Mouse (Mus musculus) lung, embryonic 14.5 days (tissue): ENCODE measurements around the gene Asb7. TPM values are rescaled to one million over a fixed set of nuclear protein-coding genes. Genes with fewer than 3 reads are reported as not detected.

Source experiments
- ATAC-seq: fragments of 200-750 bp; cut with Nextera tagmentation; 2 replicates; pipeline ENCODE4 v1.8.0; 2017; ENCODE audit warnings: mild to moderate bottlenecking, moderate TSS enrichment, moderate library complexity; ENCODE audit not compliant: insufficient read depth
- DNase-seq: peaks from one replicate; pipeline ENCODE4 v3.0.0-alpha.2; 2015
- H3K27ac ChIP-seq: fragments of 300-500 bp; sonication (generic); 2 replicates; pipeline ENCODE4 v1.5.1; 2014; ENCODE audit warnings: low read depth, mild to moderate bottlenecking, moderate library complexity
- H3K27me3 ChIP-seq: fragments of 300-500 bp; sonication (generic); 2 replicates; pipeline ENCODE4 v1.6.1; 2014; ENCODE audit warnings: low read length, control low read depth; ENCODE audit not compliant: insufficient read depth
- H3K36me3 ChIP-seq: fragments of 300-500 bp; sonication (generic); 2 replicates; pipeline ENCODE4 v1.6.1; 2014; ENCODE audit warnings: control low read depth; ENCODE audit not compliant: insufficient read depth
- H3K4me1 ChIP-seq: fragments of 300-500 bp; sonication (generic); 2 replicates; pipeline ENCODE4 v1.6.1; 2014; ENCODE audit warnings: antibody characterized with exemption, control low read depth; ENCODE audit not compliant: insufficient read depth
- H3K4me2 ChIP-seq: fragments of 300-500 bp; sonication (generic); 2 replicates; pipeline ENCODE4 v1.6.1; 2014; ENCODE audit warnings: mild to moderate bottlenecking
- H3K4me3 ChIP-seq: fragments of 300-500 bp; sonication (generic); 2 replicates; pipeline ENCODE4 v1.5.1; 2014; ENCODE audit warnings: low read depth, low read length
- H3K9ac ChIP-seq: fragments of 300-500 bp; sonication (generic); 2 replicates; pipeline ENCODE4 v1.6.1; 2014
- H3K9me3 ChIP-seq: fragments of 300-500 bp; sonication (generic); 2 replicates; pipeline ENCODE4 v1.6.1; 2016; ENCODE audit warnings: low read depth, low read length, control low read depth
- CTCF ChIP-seq: IDR thresholded peaks from 2 replicates; pipeline ENCODE4 v1.5.1; 2016; ENCODE audit warnings: antibody characterized with exemption, low read depth
- WGBS: fragments of 180-500 bp; shearing (Covaris S2); extraction: QIAGEN DNeasy Blood & Tissue Kit; methylation state at CpG from one replicate; pipeline ENCODE4 v1.1.7; 2014; 5-methylcytosine and 5-hydroxymethylcytosine counted together
- polyA plus RNA-seq: library from polyadenylated mRNA; unstranded; fragments of >200 nt; fragmentation: Nextera tagmentation; extraction: Ambion mirVana; gene quantifications from 2 replicates; pipeline ENCODE4 v1.2.1, GENCODE M21; 2014

Gene Asb7
- polyA plus RNA-seq, 1 experiment from 2014 or later: 16.7 TPM

- ATAC-seq (no peak), DNase-seq (peak; percentile 21)
- TF ChIP-seq CTCF: peak; percentile 38
- Histone ChIP-seq H3K9me3 (no peaks in the 10 kb centered on the region), H3K36me3 (peaks cover 33% of the 10 kb centered on the region; the same call in 1 of the 2 replicates), H3K27ac (no peak overlapping the region), H3K27me3 (no peaks in the 10 kb centered on the region), H3K4me1 (no peaks in the 10 kb centered on the region), H3K9ac (no peak overlapping the region), H3K4me2 (no peak overlapping the region), H3K4me3 (no peak overlapping the region)
- 72% methylated on average over 7 of the region's 7 CpGs for WGBS
These were observed 29.1 kb downstream of the Asb7 start for GRCm38 (mm10) chr7:66660291-66660690.

- no peak overlapping the region for H3K27ac ChIP-seq
- H3K9me3 ChIP-seq: no peaks in the 10 kb centered on the region
- H3K4me3 ChIP-seq: no peak overlapping the region
- TF ChIP-seq CTCF: no peak
- DNase-seq (no peak), ATAC-seq (no peak)
- H3K4me2 ChIP-seq: no peak overlapping the region
- no peaks in the 10 kb centered on the region for H3K4me1 ChIP-seq
- H3K27me3 ChIP-seq: no peaks in the 10 kb centered on the region
- H3K9ac ChIP-seq: no peak overlapping the region
- 86% methylated on average over 9 of the region's 9 CpGs for WGBS
- H3K36me3 ChIP-seq: peaks cover 61% of the 10 kb centered on the region; the same call in 1 of the 2 replicates
These were observed 33.9 kb downstream of the Asb7 start for GRCm38 (mm10) chr7:66655471-66655870.

- 84% methylated on average over 9 of the region's 9 CpGs for WGBS
- H3K27ac ChIP-seq: no peak overlapping the region
- no peak for TF ChIP-seq CTCF
- ATAC-seq (no peak), DNase-seq (no peak)
- H3K4me2 ChIP-seq: no peak overlapping the region
- no peaks in the 10 kb centered on the region for H3K9me3 ChIP-seq
- no peaks in the 10 kb centered on the region for H3K4me1 ChIP-seq
- H3K4me3 ChIP-seq: no peak overlapping the region
- H3K36me3 ChIP-seq: peaks cover 48% of the 10 kb centered on the region; the same call in 1 of the 2 replicates
- H3K9ac ChIP-seq: no peak overlapping the region
- no peaks in the 10 kb centered on the region for H3K27me3 ChIP-seq
These were observed 35.8 kb downstream of the Asb7 start for GRCm38 (mm10) chr7:66653596-66653995.

GRCm38 (mm10) chr7:66652216-66652615, 37.2 kb downstream of the Asb7 start:
- no peak for ATAC-seq
- H3K27ac ChIP-seq: no peak overlapping the region

GRCm38 (mm10) chr7:66650883-66651282, 38.5 kb downstream of the Asb7 start:
- Histone ChIP-seq H3K27ac (no peak overlapping the region), H3K36me3 (peaks cover 45% of the 10 kb centered on the region; the same call in 1 of the 2 replicates), H3K9ac (no peak overlapping the region), H3K27me3 (no peaks in the 10 kb centered on the region), H3K4me3 (no peak overlapping the region), H3K4me1 (no peaks in the 10 kb centered on the region), H3K9me3 (no peaks in the 10 kb centered on the region), H3K4me2 (no peak overlapping the region)
- 77% methylated on average over 5 of the region's 5 CpGs for WGBS
- no peak for TF ChIP-seq CTCF
- ATAC-seq (no peak), DNase-seq (no peak)

More at GRCm38 (mm10) chr7:66652216-66652615, 37.2 kb downstream of the Asb7 start:
- 84% methylated on average over 4 of the region's 4 CpGs for WGBS
- Histone ChIP-seq H3K4me1 (no peaks in the 10 kb centered on the region), H3K4me2 (no peak overlapping the region), H3K9ac (no peak overlapping the region), H3K27me3 (no peaks in the 10 kb centered on the region), H3K36me3 (peaks cover 47% of the 10 kb centered on the region; the same call in 1 of the 2 replicates), H3K4me3 (no peak overlapping the region), H3K9me3 (no peaks in the 10 kb centered on the region)
- TF ChIP-seq CTCF: no peak
- DNase-seq: no peak

- H3K4me3 ChIP-seq: no peak overlapping the region
- H3K9me3 ChIP-seq: no peaks in the 10 kb centered on the region
- no peak for TF ChIP-seq CTCF
- no peaks in the 10 kb centered on the region for H3K4me1 ChIP-seq
- H3K36me3 ChIP-seq: peaks cover 32% of the 10 kb centered on the region; the same call in 1 of the 2 replicates
- ATAC-seq: no peak
- no peak overlapping the region for H3K27ac ChIP-seq
- DNase-seq: no peak
- no peak overlapping the region for H3K4me2 ChIP-seq
- no peaks in the 10 kb centered on the region for H3K27me3 ChIP-seq
- 74% methylated on average over 2 of the region's 2 CpGs for WGBS
- H3K9ac ChIP-seq: no peak overlapping the region
These were observed 40.2 kb downstream of the Asb7 start for GRCm38 (mm10) chr7:66649181-66649580.

GRCm38 (mm10) chr7:66645736-66646135, 43.7 kb downstream of the Asb7 start:
- no peak overlapping the region for H3K9ac ChIP-seq
- 98% methylated on average over 2 of the region's 2 CpGs for WGBS
- H3K9me3 ChIP-seq: no peaks in the 10 kb centered on the region
- H3K27me3 ChIP-seq: no peaks in the 10 kb centered on the region
- H3K27ac ChIP-seq: no peak overlapping the region
- DNase-seq (no peak), ATAC-seq (no peak)
- H3K4me2 ChIP-seq: no peak overlapping the region
- peaks cover 23% of the 10 kb centered on the region; the same call in 1 of the 2 replicates for H3K36me3 ChIP-seq
- H3K4me1 ChIP-seq: no peaks in the 10 kb centered on the region
- no peak overlapping the region for H3K4me3 ChIP-seq
- no peak for TF ChIP-seq CTCF

- Histone ChIP-seq H3K9me3 (no peaks in the 10 kb centered on the region), H3K27me3 (no peaks in the 10 kb centered on the region), H3K36me3 (no peaks in the 10 kb centered on the region), H3K27ac (no peak overlapping the region), H3K4me3 (no peak overlapping the region), H3K4me1 (no peaks in the 10 kb centered on the region), H3K9ac (no peak overlapping the region), H3K4me2 (no peak overlapping the region)
- DNase-seq (no peak), ATAC-seq (no peak)
- WGBS: 53% methylated on average over 6 of the region's 6 CpGs
- TF ChIP-seq CTCF: no peak
These were observed 56.0 kb downstream of the Asb7 start for GRCm38 (mm10) chr7:66633351-66633750.
